Mouse (Mus musculus) lung, embryonic 15.5 days (tissue): ENCODE data around the gene Ccdc34. TPM values are rescaled to one million over a fixed set of nuclear protein-coding genes. Genes with fewer than 3 reads are reported as not detected.

ENCODE experiments used
- ATAC-seq: fragments of 200-750 bp; cut with Nextera tagmentation; 2 replicates; pipeline ENCODE4 v1.8.0; 2017; ENCODE audit warnings: moderate number of reproducible peaks, borderline replicate concordance; ENCODE audit not compliant: low FRiP score, low TSS enrichment; ENCODE audit errors: extremely low read depth
- H3K27ac ChIP-seq: fragments of 300-500 bp; sonication (generic); 2 replicates; pipeline ENCODE4 v1.5.1; 2015; ENCODE audit warnings: moderate library complexity, mild to moderate bottlenecking, inconsistent platforms
- H3K27me3 ChIP-seq: fragments of 300-500 bp; sonication (generic); 2 replicates; pipeline ENCODE4 v1.6.1; 2015; ENCODE audit warnings: inconsistent platforms
- H3K36me3 ChIP-seq: fragments of 300-500 bp; sonication (generic); 2 replicates; pipeline ENCODE4 v1.6.1; 2015; ENCODE audit warnings: inconsistent platforms
- H3K4me1 ChIP-seq: fragments of 300-500 bp; sonication (generic); 2 replicates; pipeline ENCODE4 v1.6.1; 2015; ENCODE audit warnings: inconsistent platforms
- H3K4me2 ChIP-seq: fragments of 300-500 bp; sonication (generic); 2 replicates; pipeline ENCODE4 v1.6.1; 2015; ENCODE audit warnings: inconsistent platforms, mild to moderate bottlenecking, moderate library complexity
- H3K4me3 ChIP-seq: fragments of 300-500 bp; sonication (generic); 2 replicates; pipeline ENCODE4 v1.5.1; 2015; ENCODE audit warnings: mild to moderate bottlenecking, inconsistent platforms
- H3K9ac ChIP-seq: fragments of 300-500 bp; sonication (generic); 2 replicates; pipeline ENCODE4 v1.6.1; 2015; ENCODE audit warnings: inconsistent platforms
- H3K9me3 ChIP-seq: fragments of 300-500 bp; sonication (generic); 2 replicates; pipeline ENCODE4 v1.6.1; 2016; ENCODE audit warnings: inconsistent platforms
- WGBS: fragments of 180-500 bp; shearing (Covaris S2); methylation state at CpG from one replicate; pipeline ENCODE4 v1.1.7; 2015; 5-methylcytosine and 5-hydroxymethylcytosine counted together
- polyA plus RNA-seq: library from polyadenylated mRNA; unstranded; fragments of >200 nt; fragmentation: Nextera tagmentation; extraction: Ambion mirVana; gene quantifications from 2 replicates; pipeline ENCODE4 v1.2.1, GENCODE M21; 2015

Ccdc34 gene
- polyA plus RNA-seq, 1 experiment from 2014 or later, result 36.8 TPM

DNA sequence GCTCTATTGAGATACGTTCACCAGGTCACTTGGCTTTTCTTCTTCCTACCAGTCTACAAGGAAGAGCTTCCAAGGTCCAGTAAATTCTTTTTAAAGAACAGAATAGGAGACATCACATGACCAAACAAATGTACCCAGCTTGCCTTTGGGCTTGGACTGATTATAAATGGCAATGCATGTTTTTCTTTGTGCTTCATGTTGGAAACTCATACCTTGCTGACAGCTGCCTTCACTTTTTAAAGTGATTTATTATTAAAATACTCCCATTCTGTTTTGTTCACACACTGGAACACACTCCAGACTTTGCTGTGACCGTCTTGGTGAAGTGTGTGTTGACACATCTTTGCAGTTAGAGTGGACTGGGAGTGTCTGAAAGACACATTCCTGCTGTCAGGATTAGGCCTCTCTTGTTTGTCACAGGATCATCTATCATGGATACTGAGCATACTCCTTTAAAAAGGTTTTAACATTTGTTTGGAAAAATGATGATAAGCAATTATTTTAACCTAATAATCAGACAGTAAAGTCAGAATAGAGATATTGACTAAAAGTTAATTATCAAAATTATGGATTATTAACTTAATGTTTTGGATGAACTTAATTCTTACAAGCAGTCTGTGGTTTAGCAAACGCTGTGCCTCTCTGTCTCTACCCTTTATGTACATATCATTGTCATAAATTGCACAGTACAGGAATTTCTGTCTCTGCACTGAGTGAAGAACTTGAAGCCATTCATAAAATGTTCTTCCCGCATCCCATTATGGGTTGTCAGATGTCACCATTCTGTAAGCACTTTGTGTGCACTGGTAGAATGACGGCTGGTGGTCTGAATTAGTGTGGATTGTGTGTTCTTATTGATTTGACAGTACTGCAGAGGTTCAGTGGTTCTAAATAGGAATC lies 25.5 kb downstream of the Ccdc34 start:
- no peaks in the 10 kb centered on the region for H3K9me3 ChIP-seq
- H3K4me1 ChIP-seq, result no peaks in the 10 kb centered on the region
- no peak overlapping the region for H3K9ac ChIP-seq
- H3K4me3 ChIP-seq, result no peak overlapping the region
- ATAC-seq, result no peak
- H3K4me2 ChIP-seq, result no peak overlapping the region
- H3K27me3 ChIP-seq, result no peaks in the 10 kb centered on the region
- WGBS, result 44% methylated on average over 5 of the region's 5 CpGs
- H3K27ac ChIP-seq, result no peak overlapping the region
- no peaks in the 10 kb centered on the region for H3K36me3 ChIP-seq

DNA sequence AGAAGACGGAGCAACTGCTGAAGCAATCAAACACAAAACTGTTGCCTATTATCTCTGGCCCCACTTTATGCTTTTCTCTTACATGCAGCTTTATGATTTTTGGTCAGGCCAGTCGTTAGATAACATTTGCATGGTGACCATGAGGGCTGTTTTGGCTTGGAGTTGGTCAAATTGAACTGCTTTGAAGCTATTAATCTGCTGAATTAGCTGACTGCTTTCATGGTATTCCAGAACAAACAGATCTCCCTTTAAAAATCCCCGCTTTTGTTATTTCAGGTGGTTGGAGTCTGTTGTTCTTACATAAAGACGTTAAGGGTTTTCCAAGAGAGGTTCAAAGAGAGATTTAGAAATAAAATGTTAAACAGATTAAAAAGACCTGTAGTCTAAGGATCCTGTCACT lies 40.8 kb downstream of the Ccdc34 start:
- H3K9me3 ChIP-seq, result no peaks in the 10 kb centered on the region
- no peak overlapping the region for H3K9ac ChIP-seq
- ATAC-seq, result no peak
- no peaks in the 10 kb centered on the region for H3K27me3 ChIP-seq
- H3K4me2 ChIP-seq, result no peak overlapping the region
- no peaks in the 10 kb centered on the region for H3K4me1 ChIP-seq
- no peak overlapping the region for H3K4me3 ChIP-seq
- H3K36me3 ChIP-seq, result no peaks in the 10 kb centered on the region
- WGBS, result 55% methylated on average over 4 of the region's 4 CpGs
- H3K27ac ChIP-seq, result no peak overlapping the region

DNA sequence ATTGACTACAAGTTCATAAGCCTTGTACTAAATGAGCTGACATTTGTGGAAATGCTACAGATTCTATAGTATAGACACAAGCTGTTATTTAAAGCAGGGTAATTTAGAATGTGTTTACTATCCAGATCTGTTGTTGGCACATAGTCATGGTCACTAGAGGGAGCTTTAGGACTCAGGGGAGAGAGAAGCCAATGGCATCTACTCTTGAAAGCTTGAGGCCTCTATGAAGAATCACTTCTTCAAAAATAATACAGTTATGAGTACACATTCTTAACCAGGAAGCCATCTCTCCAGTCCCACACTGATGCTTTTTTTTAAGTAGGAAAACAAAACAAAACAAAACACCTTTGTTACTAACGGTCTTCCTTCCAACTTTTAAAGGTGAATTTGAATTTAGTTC lies 45.5 kb downstream of the Ccdc34 start:
- Histone ChIP-seq H3K9ac (no peak overlapping the region), H3K4me1 (no peaks in the 10 kb centered on the region), H3K27ac (no peak overlapping the region), H3K4me3 (no peak overlapping the region), H3K9me3 (no peaks in the 10 kb centered on the region), H3K4me2 (no peak overlapping the region), H3K27me3 (no peaks in the 10 kb centered on the region), H3K36me3 (no peaks in the 10 kb centered on the region)
- ATAC-seq, result no peak
- 87% methylated on average over 1 of the region's 1 CpGs for WGBS

DNA sequence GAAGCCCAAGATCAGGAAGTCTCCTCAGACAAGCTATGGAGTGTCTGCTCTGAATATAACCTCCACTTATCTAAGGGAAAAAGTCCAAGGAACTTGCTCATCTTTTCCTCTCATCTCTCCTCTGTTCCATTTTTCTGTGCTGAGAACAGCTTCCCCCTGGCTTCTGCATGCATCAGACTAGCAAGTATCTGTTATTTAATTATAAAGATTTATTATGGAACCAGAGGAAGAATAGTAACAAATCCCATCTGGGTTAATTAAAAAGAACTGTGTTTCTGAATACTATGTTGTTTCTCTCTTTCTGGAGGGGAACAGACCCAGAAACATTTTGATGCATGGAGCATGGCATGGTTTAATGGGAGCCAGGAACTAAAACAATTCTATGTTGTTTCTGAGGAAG lies 51.3 kb downstream of the Ccdc34 start:
- no peak overlapping the region for H3K9ac ChIP-seq
- no peak overlapping the region for H3K27ac ChIP-seq

GRCm38 (mm10) chr2:110073023-110073422 lies 55.4 kb downstream of the Ccdc34 start:
- H3K9me3 ChIP-seq, result no peaks in the 10 kb centered on the region
- 49% methylated on average over 6 of the region's 6 CpGs for WGBS
- no peak overlapping the region for H3K4me3 ChIP-seq
- H3K4me2 ChIP-seq, result no peak overlapping the region
- ATAC-seq, result no peak
- no peak overlapping the region for H3K9ac ChIP-seq
- H3K36me3 ChIP-seq, result no peaks in the 10 kb centered on the region
- no peaks in the 10 kb centered on the region for H3K27me3 ChIP-seq
- no peaks in the 10 kb centered on the region for H3K4me1 ChIP-seq
- no peak overlapping the region for H3K27ac ChIP-seq

More for the DNA sequence above, 51.3 kb downstream of the Ccdc34 start:
- ATAC-seq, result no peak
- no peaks in the 10 kb centered on the region for H3K27me3 ChIP-seq
- H3K9me3 ChIP-seq, result no peaks in the 10 kb centered on the region
- H3K4me2 ChIP-seq, result no peak overlapping the region
- no peaks in the 10 kb centered on the region for H3K36me3 ChIP-seq
- H3K4me3 ChIP-seq, result no peak overlapping the region
- H3K4me1 ChIP-seq, result no peaks in the 10 kb centered on the region

DNA sequence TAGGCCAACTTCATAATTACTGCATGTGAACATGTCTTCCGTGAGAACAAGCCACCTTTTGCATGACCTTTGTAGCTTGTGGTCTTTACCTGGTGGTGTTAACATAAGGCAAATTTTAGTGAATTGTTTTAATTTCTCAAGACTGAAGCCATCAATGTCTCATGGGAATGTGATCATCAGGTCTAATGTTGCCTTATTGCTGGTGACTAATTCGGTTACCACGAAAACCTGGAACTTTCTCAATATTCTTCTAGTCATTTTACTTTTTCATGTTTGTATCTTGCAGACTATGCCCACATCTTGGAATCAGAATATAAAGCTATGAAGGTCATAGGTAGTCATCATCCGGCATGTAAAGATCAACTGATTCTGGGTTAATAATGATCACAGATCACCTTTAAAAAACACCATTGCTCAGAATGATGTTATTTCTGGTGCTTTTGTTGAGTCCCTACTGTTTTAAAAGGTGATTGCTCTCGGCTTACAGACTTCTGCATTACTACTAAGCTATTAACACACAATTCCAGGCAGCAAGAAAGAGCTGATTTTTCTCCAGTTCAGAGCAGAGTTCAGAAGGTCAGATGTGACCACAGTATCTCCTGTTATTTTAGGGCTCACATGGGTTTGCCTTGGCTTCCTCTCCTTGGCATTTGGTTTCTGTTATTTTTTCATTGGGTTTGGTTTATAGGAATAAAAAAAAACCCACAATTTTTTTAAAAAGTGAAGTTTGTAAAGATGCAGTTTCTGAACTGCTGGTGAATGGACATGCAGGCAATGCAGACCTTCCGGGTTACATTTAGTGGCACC lies 57.2 kb downstream of the Ccdc34 start:
- H3K9ac ChIP-seq, result no peak overlapping the region
- H3K4me2 ChIP-seq, result no peak overlapping the region
- H3K4me3 ChIP-seq, result no peak overlapping the region
- H3K9me3 ChIP-seq, result no peaks in the 10 kb centered on the region
- no peaks in the 10 kb centered on the region for H3K27me3 ChIP-seq
- ATAC-seq, result no peak
- WGBS, result 87% methylated on average over 6 of the region's 6 CpGs
- no peaks in the 10 kb centered on the region for H3K36me3 ChIP-seq
- no peaks in the 10 kb centered on the region for H3K4me1 ChIP-seq
- no peak overlapping the region for H3K27ac ChIP-seq

DNA sequence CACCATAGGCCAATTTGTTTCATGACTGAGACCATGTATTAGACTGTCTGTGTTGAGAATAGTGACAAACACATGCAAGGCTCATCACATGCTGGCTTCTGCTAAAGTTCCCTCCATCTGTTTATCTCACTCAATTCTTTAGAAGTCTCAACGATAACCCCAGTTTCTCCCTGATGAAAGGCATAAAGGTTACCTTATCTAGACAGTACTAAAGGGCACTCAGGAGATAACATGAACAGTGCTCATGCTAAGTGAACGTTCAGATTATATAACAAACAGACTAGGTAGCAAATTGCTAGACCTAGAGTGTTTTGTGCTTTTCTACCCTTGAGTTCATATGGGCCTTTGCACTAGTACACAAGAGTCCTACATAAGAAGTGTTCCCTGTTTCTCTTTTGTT lies 59.6 kb downstream of the Ccdc34 start:
- H3K9me3 ChIP-seq, result no peaks in the 10 kb centered on the region
- no peak overlapping the region for H3K9ac ChIP-seq
- H3K27ac ChIP-seq, result no peak overlapping the region
- no peak overlapping the region for H3K4me2 ChIP-seq
- H3K36me3 ChIP-seq, result no peaks in the 10 kb centered on the region
- no peak overlapping the region for H3K4me3 ChIP-seq
- H3K27me3 ChIP-seq, result no peaks in the 10 kb centered on the region
- ATAC-seq, result no peak
- no peaks in the 10 kb centered on the region for H3K4me1 ChIP-seq
- WGBS, result 25% methylated on average over 2 of the region's 2 CpGs

DNA sequence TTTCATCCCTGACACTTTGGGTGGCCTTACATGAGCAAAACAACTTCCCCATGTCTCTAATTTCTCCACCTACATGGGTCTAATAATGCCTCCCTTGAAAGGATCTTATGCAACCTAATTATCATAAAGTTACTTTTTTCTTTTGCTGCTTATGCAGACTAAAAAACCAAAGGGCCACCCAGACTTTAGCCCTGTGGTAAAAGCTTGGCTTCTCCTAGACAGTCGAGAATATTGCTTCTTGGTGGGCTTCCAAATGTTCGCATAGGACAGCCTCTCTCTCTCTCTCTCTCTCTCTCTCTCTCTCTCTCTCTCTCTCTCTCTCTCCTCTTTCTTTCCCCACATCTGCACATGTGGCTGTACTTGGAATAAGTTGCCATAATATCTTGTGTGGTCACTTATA lies 60.0 kb downstream of the Ccdc34 start:
- Histone ChIP-seq H3K4me3 (no peak overlapping the region), H3K9ac (no peak overlapping the region), H3K27me3 (no peaks in the 10 kb centered on the region), H3K27ac (no peak overlapping the region), H3K4me2 (no peak overlapping the region), H3K4me1 (no peaks in the 10 kb centered on the region), H3K9me3 (no peaks in the 10 kb centered on the region), H3K36me3 (no peaks in the 10 kb centered on the region)
- no peak; the same call in 1 of the 2 replicates for ATAC-seq
- WGBS, result 46% methylated on average over 2 of the region's 2 CpGs

- no peak for ATAC-seq
Measured at GRCm38 (mm10) chr2:110080532-110080931, 62.9 kb downstream of the Ccdc34 start.

DNA sequence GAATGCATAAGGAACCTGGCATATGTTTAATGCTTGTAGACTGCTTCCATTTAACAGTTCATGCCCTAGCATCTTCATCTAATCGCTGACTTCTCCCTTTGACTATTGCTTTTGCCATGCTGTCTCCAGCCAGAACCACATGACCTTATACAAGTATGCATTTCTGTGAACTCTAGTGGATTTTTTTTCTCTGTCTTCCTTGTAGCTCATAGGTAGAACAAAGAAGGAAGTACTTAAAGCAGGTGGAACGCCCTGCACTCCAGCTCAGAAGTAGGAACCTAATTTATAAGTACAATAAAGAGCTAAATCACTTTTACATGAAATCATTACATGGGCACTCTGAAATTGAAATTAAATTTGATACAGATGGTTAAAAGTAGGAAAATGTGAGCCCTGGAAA lies 65.4 kb downstream of the Ccdc34 start:
- 81% methylated on average over 2 of the region's 2 CpGs for WGBS
- H3K36me3 ChIP-seq, result no peaks in the 10 kb centered on the region
- ATAC-seq, result no peak
- no peak overlapping the region for H3K4me2 ChIP-seq
- H3K4me3 ChIP-seq, result no peak overlapping the region
- H3K27ac ChIP-seq, result no peak overlapping the region
- H3K9ac ChIP-seq, result no peak overlapping the region
- H3K27me3 ChIP-seq, result 0 out of 2 replicates have a peak, but pooled peaks cover 3% of the 10 kb centered on the region
- H3K4me1 ChIP-seq, result no peaks in the 10 kb centered on the region
- H3K9me3 ChIP-seq, result no peaks in the 10 kb centered on the region

More at GRCm38 (mm10) chr2:110080532-110080931, 62.9 kb downstream of the Ccdc34 start:
- H3K9ac ChIP-seq, result no peak overlapping the region
- no peak overlapping the region for H3K4me3 ChIP-seq
- 49% methylated on average over 6 of the region's 6 CpGs for WGBS
- H3K27me3 ChIP-seq, result 0 out of 2 replicates have a peak, but pooled peaks cover 1% of the 10 kb centered on the region
- H3K4me1 ChIP-seq, result no peaks in the 10 kb centered on the region
- H3K27ac ChIP-seq, result no peak overlapping the region
- H3K4me2 ChIP-seq, result no peak overlapping the region
- H3K9me3 ChIP-seq, result no peaks in the 10 kb centered on the region
- H3K36me3 ChIP-seq, result no peaks in the 10 kb centered on the region

GRCm38 (mm10) chr2:110085701-110086143 lies 68.1 kb downstream of the Ccdc34 start:
- Histone ChIP-seq H3K36me3 (no peaks in the 10 kb centered on the region), H3K9ac (no peak overlapping the region), H3K4me2 (no peak overlapping the region), H3K9me3 (no peaks in the 10 kb centered on the region), H3K27me3 (0 out of 2 replicates have a peak, but pooled peaks cover 3% of the 10 kb centered on the region), H3K4me1 (no peaks in the 10 kb centered on the region), H3K27ac (no peak overlapping the region), H3K4me3 (no peak overlapping the region)
- WGBS, result 63% methylated on average over 3 of the region's 3 CpGs
- ATAC-seq, result no peak

- no peak overlapping the region for H3K27ac ChIP-seq
- no peak for ATAC-seq
- WGBS, result 71% methylated on average over 3 of the region's 3 CpGs
- no peaks in the 10 kb centered on the region for H3K27me3 ChIP-seq
- H3K4me3 ChIP-seq, result no peak overlapping the region
- H3K9me3 ChIP-seq, result no peaks in the 10 kb centered on the region
- no peaks in the 10 kb centered on the region for H3K4me1 ChIP-seq
- no peak overlapping the region for H3K9ac ChIP-seq
- no peaks in the 10 kb centered on the region for H3K36me3 ChIP-seq
- no peak overlapping the region for H3K4me2 ChIP-seq
Measured at GRCm38 (mm10) chr2:110114133-110114532, 96.5 kb downstream of the Ccdc34 start.
